Mouse (Mus musculus) kidney, embryonic 16.5 days (tissue): ENCODE results near the gene Rab11fip4. TPM values are rescaled to one million over a fixed set of nuclear protein-coding genes. Genes with fewer than 3 reads are reported as not detected.

Experiments used
- ATAC-seq: fragments of 200-750 bp; cut with Nextera tagmentation; 2 replicates; pipeline ENCODE4 v1.8.0; 2017; ENCODE audit warnings: moderate TSS enrichment; ENCODE audit not compliant: low FRiP score, low TSS enrichment
- H3K27ac ChIP-seq: fragments of 300-500 bp; sonication (generic); 2 replicates; pipeline ENCODE4 v1.5.1; 2014; ENCODE audit warnings: low read length
- H3K27me3 ChIP-seq: fragments of 300-500 bp; sonication (generic); 2 replicates; pipeline ENCODE4 v1.6.1; 2014; ENCODE audit warnings: low read length, control low read depth, mixed read lengths; ENCODE audit not compliant: insufficient read depth
- H3K36me3 ChIP-seq: fragments of 300-500 bp; sonication (generic); 2 replicates; pipeline ENCODE4 v1.6.1; 2014; ENCODE audit warnings: low read length, control low read depth, mixed read lengths; ENCODE audit not compliant: insufficient read depth
- H3K4me1 ChIP-seq: fragments of 300-500 bp; sonication (generic); 2 replicates; pipeline ENCODE4 v1.6.1; 2014; ENCODE audit warnings: low read length, control low read depth, mixed read lengths; ENCODE audit not compliant: insufficient read depth
- H3K4me2 ChIP-seq: fragments of 300-500 bp; sonication (generic); replicated peaks from 2 replicates; pipeline ENCODE4 v1.6.1; 2014; ENCODE audit warnings: low read depth, low read length
- H3K4me3 ChIP-seq: fragments of 300-500 bp; sonication (generic); 2 replicates; pipeline ENCODE4 v1.5.1; 2014; ENCODE audit warnings: mild to moderate bottlenecking, low read length
- H3K9ac ChIP-seq: fragments of 300-500 bp; sonication (generic); replicated peaks from 2 replicates; pipeline ENCODE4 v1.6.1; 2014; ENCODE audit warnings: low read length
- H3K9me3 ChIP-seq: fragments of 300-500 bp; sonication (generic); 2 replicates; pipeline ENCODE4 v1.6.1; 2016; ENCODE audit warnings: low read length, control low read depth
- WGBS: fragments of 180-500 bp; shearing (Covaris S2); extraction: QIAGEN DNeasy Blood & Tissue Kit; methylation state at CpG from one replicate; pipeline ENCODE4 v1.1.7; 2014; 5-methylcytosine and 5-hydroxymethylcytosine counted together
- polyA plus RNA-seq: library from polyadenylated mRNA; unstranded; fragments of >200 nt; fragmentation: Nextera tagmentation; extraction: Ambion mirVana; gene quantifications from 2 replicates; pipeline ENCODE4 v1.2.1, GENCODE M21; 2015

Rab11fip4 gene
- polyA plus RNA-seq, 1 experiment from 2014 or later: 11.4 TPM

GRCm38 (mm10) chr11:79612046-79612600 lies 21.1 kb downstream of the Rab11fip4 start:
- no peaks in the 10 kb centered on the region for H3K9me3 ChIP-seq
- H3K4me1 ChIP-seq: peaks cover 9% of the 10 kb centered on the region
- H3K4me3 ChIP-seq: no peak overlapping the region
- no peak overlapping the region for H3K4me2 ChIP-seq
- H3K9ac ChIP-seq: no peak overlapping the region
- H3K36me3 ChIP-seq: no peaks in the 10 kb centered on the region
- H3K27me3 ChIP-seq: no peaks in the 10 kb centered on the region
- H3K27ac ChIP-seq: no peak overlapping the region
- no peak for ATAC-seq
- 18% methylated on average over 1 of the region's 1 CpGs for WGBS

GRCm38 (mm10) chr11:79613084-79613483 lies 22.1 kb downstream of the Rab11fip4 start:
- WGBS: 64% methylated on average over 3 of the region's 3 CpGs
- Histone ChIP-seq H3K9me3 (no peaks in the 10 kb centered on the region), H3K4me1 (peaks cover 9% of the 10 kb centered on the region), H3K4me3 (no peak overlapping the region), H3K27me3 (no peaks in the 10 kb centered on the region), H3K9ac (no peak overlapping the region), H3K27ac (no peak overlapping the region), H3K36me3 (no peaks in the 10 kb centered on the region), H3K4me2 (no peak overlapping the region)
- no peak for ATAC-seq

GRCm38 (mm10) chr11:79613711-79614110 lies 22.7 kb downstream of the Rab11fip4 start:
- Histone ChIP-seq H3K36me3 (no peaks in the 10 kb centered on the region), H3K4me1 (peaks cover 9% of the 10 kb centered on the region), H3K4me3 (no peak overlapping the region), H3K27ac (no peak overlapping the region), H3K4me2 (no peak overlapping the region), H3K27me3 (no peaks in the 10 kb centered on the region), H3K9me3 (no peaks in the 10 kb centered on the region), H3K9ac (no peak overlapping the region)
- ATAC-seq: no peak
- 50% methylated on average over 4 of the region's 4 CpGs for WGBS

GRCm38 (mm10) chr11:79614880-79615279 lies 23.9 kb downstream of the Rab11fip4 start:
- no peak overlapping the region for H3K27ac ChIP-seq
- 69% methylated on average over 3 of the region's 3 CpGs for WGBS
- no peak overlapping the region for H3K9ac ChIP-seq
- H3K4me1 ChIP-seq: peaks cover 9% of the 10 kb centered on the region
- H3K4me3 ChIP-seq: no peak overlapping the region
- no peaks in the 10 kb centered on the region for H3K9me3 ChIP-seq
- no peak for ATAC-seq
- no peak overlapping the region for H3K4me2 ChIP-seq
- H3K27me3 ChIP-seq: no peaks in the 10 kb centered on the region
- no peaks in the 10 kb centered on the region for H3K36me3 ChIP-seq

- 75% methylated on average over 5 of the region's 5 CpGs for WGBS
Measured at GRCm38 (mm10) chr11:79615871-79616270, 24.9 kb downstream of the Rab11fip4 start.

GRCm38 (mm10) chr11:79617991-79618390 lies 27.0 kb downstream of the Rab11fip4 start:
- Histone ChIP-seq H3K4me2 (no peak overlapping the region), H3K27ac (no peak overlapping the region), H3K36me3 (no peaks in the 10 kb centered on the region), H3K9ac (no peak overlapping the region), H3K27me3 (no peaks in the 10 kb centered on the region), H3K9me3 (no peaks in the 10 kb centered on the region), H3K4me1 (no peaks in the 10 kb centered on the region), H3K4me3 (no peak overlapping the region)
- no peak for ATAC-seq
- 87% methylated on average over 8 of the region's 8 CpGs for WGBS

More at GRCm38 (mm10) chr11:79615871-79616270, 24.9 kb downstream of the Rab11fip4 start:
- no peak for ATAC-seq
- Histone ChIP-seq H3K4me2 (no peak overlapping the region), H3K9ac (no peak overlapping the region), H3K9me3 (no peaks in the 10 kb centered on the region), H3K36me3 (no peaks in the 10 kb centered on the region), H3K27ac (no peak overlapping the region), H3K4me1 (peaks cover 7% of the 10 kb centered on the region), H3K27me3 (no peaks in the 10 kb centered on the region), H3K4me3 (no peak overlapping the region)

- H3K27ac ChIP-seq: no peak overlapping the region
- no peak overlapping the region for H3K4me2 ChIP-seq
- no peaks in the 10 kb centered on the region for H3K27me3 ChIP-seq
- WGBS: 67% methylated on average over 5 of the region's 5 CpGs
- H3K4me1 ChIP-seq: no peaks in the 10 kb centered on the region
- no peak overlapping the region for H3K4me3 ChIP-seq
- H3K36me3 ChIP-seq: no peaks in the 10 kb centered on the region
- H3K9me3 ChIP-seq: no peaks in the 10 kb centered on the region
- H3K9ac ChIP-seq: no peak overlapping the region
- no peak for ATAC-seq
Measured at GRCm38 (mm10) chr11:79623029-79623428, 32.0 kb downstream of the Rab11fip4 start.

GRCm38 (mm10) chr11:79624801-79625302 lies 33.8 kb downstream of the Rab11fip4 start:
- WGBS: 13% methylated on average over 4 of the region's 4 CpGs
- Histone ChIP-seq H3K9ac (no peak overlapping the region), H3K9me3 (no peaks in the 10 kb centered on the region), H3K4me3 (no peak overlapping the region), H3K4me2 (no peak overlapping the region), H3K4me1 (peaks cover 8% of the 10 kb centered on the region), H3K27me3 (no peaks in the 10 kb centered on the region), H3K27ac (no peak overlapping the region), H3K36me3 (no peaks in the 10 kb centered on the region)
- ATAC-seq: peak; percentile 55; the same call in 1 of the 2 replicates

- H3K36me3 ChIP-seq: no peaks in the 10 kb centered on the region
- no peak overlapping the region for H3K4me2 ChIP-seq
- H3K4me3 ChIP-seq: no peak overlapping the region
- H3K27me3 ChIP-seq: no peaks in the 10 kb centered on the region
- no peaks in the 10 kb centered on the region for H3K9me3 ChIP-seq
- no peak for ATAC-seq
- H3K4me1 ChIP-seq: peaks cover 15% of the 10 kb centered on the region
- no peak overlapping the region for H3K9ac ChIP-seq
- no peak overlapping the region for H3K27ac ChIP-seq
- WGBS: 73% methylated on average over 3 of the region's 3 CpGs
Measured at GRCm38 (mm10) chr11:79628716-79629115, 37.7 kb downstream of the Rab11fip4 start.

GRCm38 (mm10) chr11:79629752-79630374 lies 38.9 kb downstream of the Rab11fip4 start:
- H3K4me1 ChIP-seq: peaks cover 15% of the 10 kb centered on the region
- no peak overlapping the region for H3K4me2 ChIP-seq
- peak; percentile 80 for ATAC-seq
- H3K9me3 ChIP-seq: no peaks in the 10 kb centered on the region
- H3K4me3 ChIP-seq: no peak overlapping the region
- H3K36me3 ChIP-seq: no peaks in the 10 kb centered on the region
- no peak overlapping the region for H3K9ac ChIP-seq
- 44% methylated on average over 7 of the region's 7 CpGs for WGBS
- H3K27me3 ChIP-seq: no peaks in the 10 kb centered on the region
- peak overlapping the region; percentile 95 for H3K27ac ChIP-seq
